Mouse (Mus musculus): ENCODE data around the gene Phc3. TPM values are rescaled to one million over a fixed set of nuclear protein-coding genes. Genes with fewer than 3 reads are reported as not detected.

Phc3 gene
- 46.0 TPM for polyA plus RNA-seq (2017; shearing (Covaris generic))

GRCm38 (mm10) chr3:30969104-30969581, at the start of gene Phc3:
Gene Phc3, minus strand, starts transcription at chr3:30969415.

GRCm38 (mm10) chr3:30995283-30995898, 26.2 kb upstream of the Phc3 start, which contains the start of gene Prkci:
Gene Prkci, plus strand, starts transcription at chr3:30995747.

GRCm38 (mm10) chr3:30855604-30856458, 113.4 kb downstream of the Phc3 start, which contains the start of gene Gpr160:
Gene Gpr160, plus strand, starts transcription at chr3:30855950.

Other genes with a start within 250 kb of the Phc3 start
- not detected for gene Samd7, start 223.1 kb downstream of the Phc3 start, polyA plus RNA-seq (2017; shearing (Covaris generic))
- gene Sec62, start 176.5 kb downstream of the Phc3 start, polyA plus RNA-seq (2017; shearing (Covaris generic)), result 95.1 TPM
- 4.6 TPM for gene Gpr160, start 113.5 kb downstream of the Phc3 start, polyA plus RNA-seq (2017; shearing (Covaris generic))
- gene Prkci, start 26.3 kb upstream of the Phc3 start, polyA plus RNA-seq (2017; shearing (Covaris generic)), result 1.6 TPM
- 62.1 TPM for gene Skil, start 125.6 kb upstream of the Phc3 start, polyA plus RNA-seq (2017; shearing (Covaris generic))
- not detected for gene Cldn11, start 180.5 kb upstream of the Phc3 start, polyA plus RNA-seq (2017; shearing (Covaris generic))

Data from activated CD4-positive, CD25-positive, alpha-beta regulatory T cell, adult 9 weeks (primary cell).